Mouse (Mus musculus) liver, embryonic 16.5 days (tissue): ENCODE results near the gene Rasgrp4. TPM values are rescaled to one million over a fixed set of nuclear protein-coding genes. Genes with fewer than 3 reads are reported as not detected.

ENCODE experiments used
- ATAC-seq: fragments of 200-750 bp; cut with Nextera tagmentation; 2 replicates; pipeline ENCODE4 v1.8.0; 2017; ENCODE audit warnings: low read depth, mild to moderate bottlenecking, moderate number of reproducible peaks, moderate library complexity
- H3K27ac ChIP-seq: fragments of 300-500 bp; sonication (generic); 2 replicates; pipeline ENCODE4 v1.5.1; 2014; ENCODE audit warnings: mild to moderate bottlenecking, low read length
- H3K27me3 ChIP-seq: fragments of 300-500 bp; sonication (generic); 2 replicates; pipeline ENCODE4 v1.6.1; 2014; ENCODE audit warnings: low read depth, low read length, mixed read lengths; ENCODE audit not compliant: control insufficient read depth, insufficient read depth
- H3K36me3 ChIP-seq: fragments of 300-500 bp; sonication (generic); 2 replicates; pipeline ENCODE4 v1.6.1; 2014; ENCODE audit warnings: mild to moderate bottlenecking; ENCODE audit not compliant: control insufficient read depth, insufficient read depth
- H3K4me1 ChIP-seq: fragments of 300-500 bp; sonication (generic); 2 replicates; pipeline ENCODE4 v1.6.1; 2014; ENCODE audit warnings: low read depth, low read length, mixed read lengths; ENCODE audit not compliant: control insufficient read depth
- H3K4me2 ChIP-seq: fragments of 300-500 bp; sonication (generic); 2 replicates; pipeline ENCODE4 v1.6.1; 2014; ENCODE audit warnings: low read depth, low read length, mixed read lengths
- H3K4me3 ChIP-seq: fragments of 300-500 bp; sonication (generic); 2 replicates; pipeline ENCODE4 v1.5.1; 2014; ENCODE audit warnings: low read depth, mild to moderate bottlenecking, low read length
- H3K9ac ChIP-seq: fragments of 300-500 bp; sonication (generic); 2 replicates; pipeline ENCODE4 v1.6.1; 2014; ENCODE audit warnings: low read depth, low read length
- H3K9me3 ChIP-seq: fragments of 300-500 bp; sonication (generic); replicated peaks from 2 replicates; pipeline ENCODE4 v1.6.1; 2016; ENCODE audit warnings: low read length; ENCODE audit not compliant: control insufficient read depth
- WGBS: fragments of 180-500 bp; shearing (Covaris S2); extraction: QIAGEN DNeasy Blood & Tissue Kit; methylation state at CpG from one replicate; pipeline ENCODE4 v1.1.7; 2014; ENCODE audit not compliant: insufficient replicate concordance; 5-methylcytosine and 5-hydroxymethylcytosine counted together
- polyA plus RNA-seq: library from polyadenylated mRNA; unstranded; fragments of >200 nt; fragmentation: Nextera tagmentation; extraction: Ambion mirVana; gene quantifications from 2 replicates; pipeline ENCODE4 v1.2.1, GENCODE M21; 2015

Rasgrp4 gene
- polyA plus RNA-seq, 1 experiment from 2014 or later, result 1.2 TPM

DNA sequence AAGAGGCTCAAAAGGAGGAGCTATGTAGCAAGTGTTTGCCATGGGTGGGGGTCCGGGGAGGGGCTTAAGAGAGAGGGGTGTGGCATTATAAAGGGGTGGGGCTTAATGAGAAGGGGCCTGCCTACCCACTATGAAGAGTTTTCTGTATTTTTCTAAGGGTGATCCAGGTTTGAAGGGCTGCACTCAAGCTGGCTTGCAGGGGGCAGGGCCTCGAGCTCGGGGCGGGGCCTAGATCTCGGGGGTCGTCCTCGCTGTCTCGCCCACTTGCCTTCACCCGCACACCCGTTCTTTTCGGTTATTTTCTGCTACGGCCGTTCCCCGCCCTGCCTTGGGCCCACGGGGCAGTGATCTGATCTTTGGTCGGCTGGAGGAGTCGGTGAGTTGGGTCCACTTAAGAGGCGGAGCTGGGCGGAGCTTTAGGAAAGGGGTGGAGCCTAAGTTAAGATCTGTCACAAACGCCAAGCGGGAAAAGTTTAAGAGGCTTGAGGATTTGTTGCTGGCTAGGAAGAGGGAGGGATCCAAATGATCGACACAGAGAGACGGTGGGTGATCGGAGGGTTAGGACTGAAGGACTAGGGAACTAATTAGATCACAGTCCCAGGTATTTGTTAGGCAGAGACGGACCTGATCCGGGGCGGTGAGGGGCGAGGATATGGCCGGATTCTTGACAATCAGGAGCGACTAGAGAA is 35.6 kb downstream of the Rasgrp4 start, which contains the start of the genes Ggn and Spred3:
Gene Ggn, plus strand, starts transcription at position 145 of the 689 bp plus-strand sequence.
Gene Spred3, minus strand, starts transcription at position 346 of the 689 bp plus-strand sequence.
- WGBS, result under 1% methylated on average over 30 of the region's 30 CpGs

DNA sequence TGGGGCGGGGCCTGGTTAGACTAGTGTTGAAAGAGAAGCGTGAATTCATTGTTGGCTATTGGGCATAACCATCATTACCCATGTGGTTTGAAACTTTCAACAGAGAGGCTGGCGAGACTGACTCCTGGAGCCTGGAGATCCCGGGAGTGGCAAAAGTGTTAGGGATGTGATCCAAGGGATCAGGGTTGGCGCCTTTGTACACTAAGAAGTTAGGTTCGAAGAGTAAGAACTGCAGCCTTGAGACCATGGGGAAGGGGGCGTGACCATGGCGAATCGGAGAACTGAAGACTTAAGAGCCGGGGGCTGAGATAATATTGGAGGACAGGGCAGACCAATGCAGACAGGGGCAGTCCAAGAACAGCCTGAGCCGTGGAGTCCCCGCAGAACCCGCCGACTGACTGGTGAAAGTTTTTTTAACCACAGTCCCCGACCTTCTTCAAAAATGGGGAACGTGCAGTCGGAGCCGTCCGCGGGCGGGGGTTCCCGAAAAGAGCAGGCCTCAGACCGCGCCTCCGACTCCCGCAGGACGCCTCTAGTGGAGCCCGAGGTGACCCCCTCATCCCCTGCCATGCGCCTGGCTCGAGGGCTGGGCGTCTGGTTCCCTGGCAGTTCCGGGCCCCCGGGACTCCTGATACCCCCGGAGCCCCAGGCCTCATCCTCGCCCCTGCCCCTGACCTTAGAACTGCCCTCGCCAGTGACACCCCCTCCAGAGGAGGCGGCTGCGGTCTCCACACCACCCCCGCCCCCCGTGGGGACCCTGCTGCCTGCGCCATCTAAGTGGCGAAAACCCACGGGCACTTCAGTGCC is 36.3 kb downstream of the Rasgrp4 start:
- H3K4me3 ChIP-seq, result peak overlapping the region; percentile 59
- peaks cover 20% of the 10 kb centered on the region for H3K36me3 ChIP-seq
- H3K4me1 ChIP-seq, result peaks cover 28% of the 10 kb centered on the region
- H3K27ac ChIP-seq, result no peak overlapping the region
- H3K9ac ChIP-seq, result peak overlapping the region; percentile 21; the same call in 1 of the 2 replicates
- WGBS, result under 1% methylated on average over 43 of the region's 43 CpGs
- no peaks in the 10 kb centered on the region for H3K9me3 ChIP-seq
- peak overlapping the region; percentile 76 for H3K4me2 ChIP-seq
- no peak for ATAC-seq
- peaks cover 67% of the 10 kb centered on the region for H3K27me3 ChIP-seq

More for the DNA sequence above, 35.6 kb downstream of the Rasgrp4 start, which contains the start of the genes Ggn and Spred3:
- Histone ChIP-seq H3K9me3 (no peaks in the 10 kb centered on the region), H3K27me3 (peaks cover 67% of the 10 kb centered on the region), H3K9ac (peak within 1 kb of the TSS; percentile 21; the same call in 1 of the 2 replicates), H3K36me3 (peaks cover 14% of the 10 kb centered on the region), H3K27ac (no peak within 1 kb of the TSS), H3K4me2 (peak within 1 kb of the TSS; percentile 76), H3K4me3 (peak within 1 kb of the TSS; percentile 59), H3K4me1 (peaks cover 28% of the 10 kb centered on the region)
- ATAC-seq, result peak; percentile 56

DNA sequence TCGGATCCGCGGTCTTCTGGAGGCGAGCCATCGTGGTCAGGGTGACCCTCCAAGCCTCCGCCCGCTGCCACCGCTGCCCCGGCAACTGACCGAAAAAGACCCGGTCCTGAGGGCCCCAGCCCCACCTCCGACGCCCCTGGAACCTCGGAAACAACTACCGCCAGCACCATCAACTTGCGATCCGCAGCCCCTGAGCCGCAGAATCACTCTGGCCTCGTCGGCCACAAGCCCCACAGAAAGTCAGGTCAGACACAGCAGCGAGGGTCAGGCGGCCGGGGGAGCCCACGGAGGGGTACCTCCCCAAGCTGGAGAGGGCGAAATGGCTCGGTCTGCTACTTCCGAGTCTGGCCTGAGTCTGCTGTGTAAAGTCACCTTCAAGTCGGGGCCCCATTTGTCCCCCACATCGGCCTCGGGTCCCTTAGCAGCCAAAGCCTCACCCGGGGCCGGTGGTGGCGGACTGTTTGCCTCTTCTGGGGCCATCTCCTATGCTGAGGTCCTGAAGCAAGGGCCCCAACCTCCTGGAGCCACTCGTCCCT is 37.0 kb downstream of the Rasgrp4 start:
- Histone ChIP-seq H3K27me3 (peaks cover 67% of the 10 kb centered on the region), H3K9me3 (no peaks in the 10 kb centered on the region), H3K36me3 (peaks cover 26% of the 10 kb centered on the region), H3K27ac (no peak overlapping the region), H3K4me3 (peak overlapping the region; percentile 59), H3K9ac (peak overlapping the region; percentile 21; the same call in 1 of the 2 replicates), H3K4me2 (peak overlapping the region; percentile 76), H3K4me1 (peaks cover 28% of the 10 kb centered on the region)
- 6% methylated on average over 34 of the region's 34 CpGs for WGBS
- no peak for ATAC-seq

DNA sequence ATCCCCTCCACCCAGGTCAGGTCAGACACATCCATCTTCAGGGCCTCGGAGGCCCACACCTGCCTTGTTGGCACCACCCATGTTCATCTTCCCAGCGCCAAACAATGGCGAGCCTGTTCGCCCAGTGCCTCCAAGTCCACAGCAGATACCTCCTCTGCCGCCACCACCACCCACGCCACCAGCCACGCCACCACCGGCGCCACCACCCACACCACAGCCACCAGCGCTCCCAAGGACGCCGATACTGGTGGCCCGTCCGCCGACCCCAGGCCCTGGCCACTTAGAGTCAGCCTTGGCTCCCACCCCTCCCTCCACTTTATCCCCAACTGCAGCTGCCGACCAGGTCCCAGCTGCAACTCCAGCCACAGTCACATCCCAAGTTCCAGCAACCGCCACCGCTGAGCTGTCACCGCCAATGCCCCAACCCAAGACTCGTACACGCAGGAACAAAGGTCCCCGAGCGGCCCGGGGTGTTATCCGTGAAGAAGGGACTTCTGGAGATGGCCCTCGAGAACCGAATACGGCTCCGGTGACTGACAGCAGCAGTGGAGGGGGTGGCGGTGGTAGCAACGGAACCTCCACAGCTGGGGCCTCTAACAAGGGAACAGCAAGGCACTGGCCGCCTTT is 37.9 kb downstream of the Rasgrp4 start:
- Histone ChIP-seq H3K9me3 (no peaks in the 10 kb centered on the region), H3K4me2 (no peak overlapping the region), H3K27me3 (peaks cover 63% of the 10 kb centered on the region), H3K36me3 (peaks cover 28% of the 10 kb centered on the region), H3K27ac (no peak overlapping the region), H3K4me1 (peaks cover 28% of the 10 kb centered on the region), H3K9ac (no peak overlapping the region), H3K4me3 (no peak overlapping the region)
- no peak for ATAC-seq
- WGBS, result 53% methylated on average over 32 of the region's 32 CpGs

DNA sequence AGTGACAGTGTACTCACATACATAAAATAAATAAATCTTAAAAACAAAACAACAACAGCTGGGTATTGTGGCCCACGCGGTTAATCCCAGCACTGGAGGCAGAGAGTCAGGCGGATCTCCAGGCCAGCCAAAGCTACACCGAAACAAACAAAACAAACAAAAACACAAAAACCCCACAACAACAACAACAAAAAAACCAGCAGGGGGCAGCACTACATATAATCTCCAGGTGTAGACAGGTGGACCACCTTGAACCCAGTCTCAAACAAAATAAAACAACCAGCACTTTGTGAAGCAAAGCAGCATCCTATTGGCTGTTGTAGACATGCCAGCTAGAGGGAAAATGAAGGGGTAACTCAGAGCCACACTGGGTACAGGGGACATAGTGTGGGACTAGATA is 43.5 kb downstream of the Rasgrp4 start:
- no peaks in the 10 kb centered on the region for H3K9me3 ChIP-seq
- ATAC-seq, result no peak
- no peak overlapping the region for H3K27ac ChIP-seq
- no peak overlapping the region for H3K4me2 ChIP-seq
- peaks cover 16% of the 10 kb centered on the region for H3K4me1 ChIP-seq
- H3K4me3 ChIP-seq, result no peak overlapping the region
- H3K36me3 ChIP-seq, result peaks cover 28% of the 10 kb centered on the region
- peaks cover 7% of the 10 kb centered on the region; the same call in 1 of the 2 replicates for H3K27me3 ChIP-seq
- 89% methylated on average over 4 of the region's 4 CpGs for WGBS
- H3K9ac ChIP-seq, result no peak overlapping the region

DNA sequence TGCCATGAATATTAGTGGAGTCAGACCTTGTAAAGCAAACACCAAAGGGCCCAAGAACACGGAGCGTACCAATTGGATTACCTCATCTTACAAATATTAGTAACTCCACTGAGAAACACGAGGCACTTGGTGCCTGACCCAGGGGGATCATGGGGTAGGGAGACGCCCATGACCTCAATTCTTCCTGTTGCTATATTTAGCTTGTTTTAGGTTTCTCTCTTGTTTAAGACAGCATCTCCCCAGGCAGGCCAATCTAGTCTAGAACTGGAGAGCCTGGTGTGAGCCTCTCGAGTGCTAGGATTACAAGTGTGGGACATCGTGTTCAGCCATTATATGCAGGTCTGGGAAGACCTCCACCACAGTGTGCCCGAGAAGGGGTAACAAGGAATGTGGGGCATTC is 44.7 kb downstream of the Rasgrp4 start:
- peak overlapping the region; percentile 80 for H3K4me2 ChIP-seq
- H3K9ac ChIP-seq, result peak overlapping the region; percentile 80
- peaks cover 16% of the 10 kb centered on the region for H3K4me1 ChIP-seq
- H3K4me3 ChIP-seq, result peak overlapping the region; percentile 79
- H3K9me3 ChIP-seq, result no peaks in the 10 kb centered on the region
- no peaks in the 10 kb centered on the region for H3K27me3 ChIP-seq
- ATAC-seq, result no peak
- H3K27ac ChIP-seq, result peak overlapping the region; percentile 45; the same call in 1 of the 2 replicates
- peaks cover 22% of the 10 kb centered on the region for H3K36me3 ChIP-seq
- 14% methylated on average over 7 of the region's 7 CpGs for WGBS

DNA sequence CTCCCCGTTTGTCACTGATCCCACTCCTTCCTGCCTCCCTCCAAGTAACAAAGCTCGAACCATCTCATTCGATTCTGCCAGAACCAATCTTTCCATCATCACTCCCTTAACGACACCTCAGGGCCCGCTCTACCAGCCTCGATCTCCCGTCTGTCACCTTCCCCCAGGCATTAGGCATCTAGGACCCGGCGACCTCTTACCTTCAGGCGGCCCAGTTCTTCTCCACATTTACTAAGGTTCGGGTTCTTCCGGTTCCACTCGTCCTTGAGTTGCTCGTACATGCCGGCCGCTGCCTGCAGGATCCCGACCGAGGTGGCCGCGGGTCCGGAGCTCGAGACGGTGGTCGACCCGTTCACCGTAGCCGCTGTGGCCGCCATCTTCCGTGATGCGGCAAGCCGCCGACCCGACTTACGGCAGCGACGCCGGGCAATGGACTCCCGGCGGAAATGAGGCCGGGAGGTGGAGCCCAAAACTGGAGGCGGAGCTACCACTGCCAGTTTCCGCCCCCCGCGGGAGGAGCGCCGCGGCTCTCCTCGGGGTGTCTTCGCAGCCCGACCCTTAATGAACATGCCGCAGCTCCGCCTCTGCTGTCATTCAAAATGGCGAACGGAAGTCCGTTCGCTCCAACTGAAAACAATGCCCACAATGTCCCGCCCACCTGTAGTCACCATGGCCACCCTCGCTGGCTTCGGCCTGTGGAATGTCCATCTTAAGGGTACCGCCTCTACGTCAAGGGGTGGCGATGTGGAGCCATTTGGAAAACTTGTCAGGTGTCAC is 45.6 kb downstream of the Rasgrp4 start, which contains the start of gene Psmd8:
Gene Psmd8, minus strand, starts transcription at position 625 of the 777 bp plus-strand sequence.
- Histone ChIP-seq H3K9me3 (no peaks in the 10 kb centered on the region), H3K27ac (peak within 1 kb of the TSS; percentile 77), H3K4me3 (peak within 1 kb of the TSS; percentile 79), H3K9ac (peak within 1 kb of the TSS; percentile 80), H3K4me2 (peak within 1 kb of the TSS; percentile 86), H3K4me1 (peaks cover 16% of the 10 kb centered on the region), H3K27me3 (no peaks in the 10 kb centered on the region), H3K36me3 (peaks cover 14% of the 10 kb centered on the region)
- peak; percentile 96 for ATAC-seq
- under 1% methylated on average over 62 of the region's 62 CpGs for WGBS

DNA sequence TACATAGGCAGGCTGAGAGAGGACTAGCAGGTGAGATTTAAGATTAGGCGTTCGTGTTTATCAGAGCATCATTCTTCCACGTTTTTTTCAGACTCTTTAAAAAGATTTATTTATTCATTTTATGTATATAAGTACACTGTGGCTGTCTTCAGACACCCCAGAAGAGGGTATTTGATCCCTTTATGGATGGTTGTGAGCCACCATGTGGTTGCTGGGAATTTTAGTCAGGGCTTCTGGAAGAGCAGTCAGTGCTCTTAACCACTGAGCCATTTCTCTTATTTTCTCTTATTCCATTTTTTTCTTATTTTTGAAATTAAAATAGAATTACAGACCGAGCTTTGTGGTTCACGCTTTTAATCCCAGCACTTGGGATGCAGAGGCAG is 46.2 kb downstream of the Rasgrp4 start:
- H3K27ac ChIP-seq, result peak overlapping the region; percentile 77

More for the DNA sequence above, 46.2 kb downstream of the Rasgrp4 start:
- Histone ChIP-seq H3K9ac (peak overlapping the region; percentile 51), H3K9me3 (no peaks in the 10 kb centered on the region), H3K4me3 (peak overlapping the region; percentile 79), H3K36me3 (peaks cover 9% of the 10 kb centered on the region), H3K4me2 (peak overlapping the region; percentile 86), H3K4me1 (peaks cover 16% of the 10 kb centered on the region), H3K27me3 (no peaks in the 10 kb centered on the region)
- WGBS, result 44% methylated on average over 5 of the region's 5 CpGs
- no peak for ATAC-seq
